Mouse (Mus musculus): ENCODE data around the gene Ccdc91. TPM values are rescaled to one million over a fixed set of nuclear protein-coding genes. Genes with fewer than 3 reads are reported as not detected.

Gene Ccdc91
- total RNA-seq, 2 experiments from 2014 or later: 32.8 to 36.2 TPM

- no peak for DNase-seq (ENCODE audit: low spot score in 2 of 2)
- intact Hi-C loops (cut with DNase I): no loop called here
These were observed 83.7 kb downstream of the Ccdc91 start for GRCm38 (mm10) chr6:147559316-147559715.

GRCm38 (mm10) chr6:147560436-147560835 is 84.8 kb downstream of the Ccdc91 start:
- DNase-seq (ENCODE audit: low spot score in 2 of 2): no peak
- intact Hi-C loops (cut with DNase I): no loop called here

DNA sequence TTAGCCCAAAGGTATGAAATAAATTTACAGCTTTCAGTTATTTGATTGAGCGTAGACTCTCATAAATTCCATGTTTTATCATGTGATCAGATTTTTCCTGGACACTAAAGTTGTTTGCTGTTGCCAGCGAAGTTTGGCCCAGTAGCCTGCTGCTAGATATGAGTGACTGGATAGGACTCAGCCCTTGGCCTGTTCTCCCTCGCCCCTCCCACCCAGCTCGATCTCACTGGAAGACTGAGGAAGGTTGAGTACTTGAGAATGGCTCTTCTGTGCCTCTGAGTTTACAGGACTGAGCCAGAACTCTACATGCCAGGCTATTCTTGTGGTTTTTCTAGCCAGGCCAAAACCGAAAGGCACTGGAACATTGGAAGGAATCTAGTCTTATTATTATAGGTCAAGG is 93.6 kb downstream of the Ccdc91 start:
- intact Hi-C loops (cut with DNase I): no loop called here
- no peak for DNase-seq (ENCODE audit: low spot score in 2 of 2)

GRCm38 (mm10) chr6:147573137-147573536 is 97.5 kb downstream of the Ccdc91 start:
- intact Hi-C loops (cut with DNase I): no loop called here
- no peak for DNase-seq (ENCODE audit: low spot score in 2 of 2)

GRCm38 (mm10) chr6:147574454-147575182 is 99.0 kb downstream of the Ccdc91 start:
- DNase-seq (ENCODE audit: low spot score in 2 of 2): no peak
- intact Hi-C loops (cut with DNase I): no loop called here

- intact Hi-C loops (cut with DNase I): no loop called here
- DNase-seq (ENCODE audit: low spot score in 2 of 2): no peak
These were observed 99.7 kb downstream of the Ccdc91 start for GRCm38 (mm10) chr6:147575183-147575784.

- intact Hi-C loops (cut with DNase I): no loop called here
- no peak for DNase-seq (ENCODE audit: low spot score in 2 of 2)
These were observed 112.0 kb downstream of the Ccdc91 start for GRCm38 (mm10) chr6:147587675-147588074.

DNA sequence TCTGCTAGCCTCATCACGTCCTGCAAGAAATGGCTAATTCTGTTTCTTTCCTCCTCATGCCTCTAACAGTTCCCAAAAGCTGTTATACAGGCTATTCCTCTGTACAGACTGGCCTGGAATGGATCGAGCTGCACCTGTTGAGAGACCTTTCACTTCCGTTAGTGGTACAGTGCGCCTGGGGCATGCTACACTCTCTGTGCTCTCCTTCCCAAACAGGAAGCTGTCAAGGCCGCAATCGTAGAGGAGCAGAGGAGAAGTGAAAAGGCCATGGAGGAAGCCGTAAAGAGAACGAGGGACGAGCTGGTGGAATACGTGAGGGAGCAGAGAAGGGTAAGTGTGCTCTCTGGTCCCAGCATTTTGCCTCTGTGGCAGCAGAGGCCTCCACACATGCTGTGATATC is 131.0 kb downstream of the Ccdc91 start:
- no peak for DNase-seq (ENCODE audit: low spot score in 2 of 2)
- intact Hi-C loops (cut with DNase I): no loop called here

DNA sequence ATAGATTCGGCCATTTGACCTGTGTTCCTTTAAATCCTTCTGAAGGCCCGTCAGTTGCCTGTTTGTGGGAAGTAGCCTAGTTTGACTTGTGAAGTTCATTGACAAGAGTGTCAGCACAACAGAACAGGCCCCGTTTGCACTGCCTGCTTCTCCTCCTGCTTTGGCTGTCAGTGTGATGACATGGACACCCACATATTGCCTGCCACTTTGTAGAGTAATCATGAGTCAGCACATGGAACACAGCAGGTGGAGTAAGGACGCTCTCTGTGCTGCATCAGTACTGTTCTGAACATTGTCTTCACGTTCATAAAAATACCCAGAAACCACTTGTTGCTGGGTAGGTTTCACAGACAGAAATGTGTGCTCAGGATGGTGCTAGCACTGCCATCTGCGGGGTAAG is 132.0 kb downstream of the Ccdc91 start:
- no peak for DNase-seq (ENCODE audit: low spot score in 2 of 2)
- intact Hi-C loops (cut with DNase I): no loop called here

DNA sequence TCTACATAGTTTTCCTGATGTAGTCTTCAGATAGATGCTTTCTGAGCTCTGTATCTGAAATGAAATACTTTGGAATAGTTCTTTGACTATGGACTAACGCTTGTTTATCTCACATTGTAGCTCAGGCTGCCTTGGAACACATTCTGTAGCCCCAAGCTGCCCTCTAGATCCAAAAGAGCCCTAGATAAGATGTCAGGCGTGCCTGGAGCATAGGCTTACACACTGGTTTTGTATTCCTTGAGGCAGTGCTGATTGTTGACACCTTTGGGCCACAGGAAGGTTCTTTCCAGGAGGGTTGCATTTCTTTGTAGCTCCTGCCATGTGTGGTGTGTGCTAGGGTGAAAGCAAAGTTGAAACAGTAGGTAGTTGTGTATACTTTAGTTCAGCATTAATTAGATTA is 139.7 kb downstream of the Ccdc91 start:
- no peak for DNase-seq (ENCODE audit: low spot score in 2 of 2)
- intact Hi-C loops (cut with DNase I): no loop called here

DNA sequence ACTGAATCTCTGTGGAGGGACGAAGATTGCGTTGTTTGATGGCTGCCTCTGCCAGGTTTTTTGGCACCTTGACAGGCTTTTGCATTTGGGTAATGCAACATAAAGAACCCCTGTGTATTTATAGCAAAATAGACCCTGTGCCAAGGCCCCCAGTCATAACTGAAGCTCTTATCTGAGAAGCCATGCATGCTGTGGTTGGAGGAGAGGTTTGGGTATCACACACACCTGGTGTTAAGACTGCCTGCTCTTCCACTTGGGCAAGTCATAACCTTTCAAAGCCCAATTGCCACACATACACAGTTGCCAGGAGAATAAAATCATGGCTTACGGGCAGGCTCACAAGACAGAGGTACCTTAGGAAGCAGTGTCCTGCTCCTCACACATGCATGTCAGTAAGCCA is 147.5 kb downstream of the Ccdc91 start:
- DNase-seq (ENCODE audit: low spot score in 2 of 2): no peak
- intact Hi-C loops (cut with DNase I): no loop called here

GRCm38 (mm10) chr6:147636464-147636863 is 160.8 kb downstream of the Ccdc91 start:
- intact Hi-C loops (cut with DNase I): no loop called here
- no peak for DNase-seq (ENCODE audit: low spot score in 2 of 2)

DNA sequence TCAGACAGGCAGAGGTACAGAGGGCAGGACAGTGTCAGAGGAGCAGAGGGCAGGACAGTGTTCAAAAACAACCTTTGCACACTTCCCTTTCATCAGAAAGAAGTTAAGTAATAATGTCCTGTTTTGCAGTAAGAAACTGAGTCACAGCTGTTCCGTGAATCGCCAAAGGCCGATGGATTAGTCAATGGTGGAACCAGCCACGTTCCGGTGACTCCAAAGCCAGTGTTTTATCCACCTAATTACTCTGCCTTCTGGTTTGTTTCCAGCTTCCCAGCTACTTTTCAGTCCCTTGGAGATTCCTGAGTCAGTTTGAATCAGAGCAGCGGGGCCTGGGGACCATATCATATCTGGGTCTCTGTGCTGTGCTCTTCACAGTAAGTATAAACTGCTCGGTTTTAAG is 168.2 kb downstream of the Ccdc91 start:
- intact Hi-C loops (cut with DNase I): no loop called here
- DNase-seq (ENCODE audit: low spot score in 2 of 2): no peak

DNA sequence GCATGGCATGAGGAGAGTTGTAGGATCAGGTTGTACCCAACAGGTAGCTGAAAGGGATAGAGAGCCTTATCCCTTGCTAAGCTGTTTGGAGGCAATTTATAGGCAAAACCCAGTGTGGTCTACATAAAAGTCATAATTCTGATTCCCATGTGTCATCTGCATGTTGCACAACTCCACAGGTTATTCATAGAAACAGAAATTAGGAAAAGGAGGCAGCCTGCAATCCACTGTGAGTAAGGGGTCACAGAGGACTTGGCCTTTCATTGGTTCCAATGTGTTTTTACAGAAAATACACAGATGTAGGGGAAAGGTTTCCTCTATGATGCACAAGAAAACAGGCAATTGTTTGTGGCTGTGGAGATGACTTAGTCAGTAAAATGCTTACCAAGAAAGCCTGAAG is 168.8 kb downstream of the Ccdc91 start:
- DNase-seq (ENCODE audit: low spot score in 2 of 2): no peak
- intact Hi-C loops (cut with DNase I): no loop called here

GRCm38 (mm10) chr6:147646401-147646968 is 170.9 kb downstream of the Ccdc91 start:
- no peak for DNase-seq (ENCODE audit: low spot score in 2 of 2)
- intact Hi-C loops (cut with DNase I): no loop called here

- DNase-seq (ENCODE audit: low spot score in 2 of 2): no peak
- intact Hi-C loops (cut with DNase I): no loop called here
These were observed 182.4 kb downstream of the Ccdc91 start for GRCm38 (mm10) chr6:147658025-147658424.

DNA sequence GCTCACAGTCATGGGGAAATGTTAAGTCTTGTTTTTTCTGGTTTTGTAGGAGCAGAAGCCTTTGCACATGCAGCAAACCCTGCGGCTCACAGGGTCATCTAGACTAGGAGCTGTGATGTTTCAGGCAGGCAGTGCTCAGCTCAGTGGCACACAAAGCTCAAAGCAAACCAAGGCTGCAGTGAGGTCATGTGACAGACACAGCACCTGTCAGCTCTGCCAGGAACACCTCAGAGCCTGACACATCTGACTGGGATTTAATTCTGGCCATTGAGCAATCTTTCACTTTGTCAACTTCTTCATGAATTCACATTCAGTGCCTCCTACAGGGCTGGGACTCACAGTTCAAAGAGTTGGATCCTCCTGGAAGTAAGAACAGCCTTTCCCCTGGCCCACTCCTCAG is 185.1 kb downstream of the Ccdc91 start:
- no peak for DNase-seq (ENCODE audit: low spot score in 2 of 2)
- intact Hi-C loops (cut with DNase I): no loop called here

- intact Hi-C loops (cut with DNase I): no loop called here
These were observed 186.2 kb downstream of the Ccdc91 start for GRCm38 (mm10) chr6:147661841-147662240.

DNA sequence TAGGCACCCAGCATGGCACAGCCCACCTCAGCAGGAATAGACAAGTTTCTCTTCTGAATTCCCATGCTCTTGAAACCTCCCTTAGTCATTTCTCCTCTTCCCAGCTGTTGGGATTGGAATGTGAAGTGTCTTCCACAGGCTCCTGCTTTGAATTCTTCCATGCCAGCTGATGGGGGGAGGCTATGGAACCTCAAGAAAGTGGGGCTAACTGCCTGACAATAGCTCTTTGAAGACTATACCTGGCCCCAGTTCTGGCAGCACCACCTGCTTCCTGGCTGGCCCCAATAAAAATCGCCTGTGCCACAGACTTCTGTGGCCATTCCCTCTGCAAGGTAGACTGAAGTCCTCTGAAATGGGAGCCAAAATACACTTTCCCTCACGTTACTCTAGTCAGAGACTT is 187.0 kb downstream of the Ccdc91 start:
- no peak for DNase-seq (ENCODE audit: low spot score in 2 of 2)
- intact Hi-C loops (cut with DNase I): no loop called here

More at GRCm38 (mm10) chr6:147661841-147662240, 186.2 kb downstream of the Ccdc91 start:
- DNase-seq (ENCODE audit: low spot score in 2 of 2): no peak

DNA sequence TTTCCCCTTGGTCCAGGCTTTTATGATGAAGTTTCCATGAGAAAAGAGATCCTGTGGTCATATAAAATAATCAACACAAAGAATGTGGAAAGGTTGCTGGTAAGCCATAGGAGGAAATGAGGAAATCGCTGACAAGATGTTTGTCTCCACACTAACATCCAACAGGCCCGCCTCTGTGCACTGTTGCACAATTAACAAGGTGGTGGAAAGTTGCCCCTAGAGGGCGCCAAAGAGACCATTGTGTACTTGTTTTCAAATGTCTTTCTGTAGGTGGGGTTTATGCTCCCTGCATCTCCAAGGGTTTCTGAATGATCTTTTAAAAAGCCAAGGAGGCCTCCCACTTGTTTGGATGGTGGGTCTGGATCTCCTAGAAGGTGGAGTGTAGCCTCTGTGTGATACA is 188.7 kb downstream of the Ccdc91 start:
- DNase-seq (ENCODE audit: low spot score in 2 of 2): peak in 1 of 2 experiments; percentile 7
- intact Hi-C loops (cut with DNase I): no loop called here

DNA sequence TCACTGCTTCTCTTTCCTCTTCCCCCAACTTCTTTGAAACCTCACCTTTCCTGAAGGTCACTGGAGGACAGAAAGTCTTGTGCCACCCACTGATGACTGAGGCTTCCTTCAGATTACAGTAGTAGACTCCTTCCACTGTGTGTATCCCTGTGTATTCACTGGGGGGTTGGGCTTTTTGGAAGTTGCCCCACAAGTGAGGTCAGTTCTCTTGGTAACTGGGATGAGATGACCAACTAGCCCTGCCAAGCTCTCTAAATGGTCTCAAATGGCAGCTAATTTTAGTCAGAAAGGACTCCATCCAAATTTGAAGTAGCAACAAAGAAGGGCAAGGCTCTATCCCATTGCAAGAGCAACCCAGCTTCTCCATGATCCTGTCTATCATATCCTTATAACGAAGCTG is 195.7 kb downstream of the Ccdc91 start:
- intact Hi-C loops (cut with DNase I): no loop called here
- no peak for DNase-seq (ENCODE audit: low spot score in 2 of 2)
